Comparison of ENCODE assay signal across 8 mouse cellular contexts in genomic region chr5:32611341-32611961, GRCm38 (mm10). TPM values are rescaled to one million over a fixed set of nuclear protein-coding genes. Genes with fewer than 3 reads are reported as not detected.
DNase-seq lines count a peak whose midpoint lies in the region; ATAC-seq and TF ChIP-seq lines count a peak whose summit lies in the region.

No protein-coding gene starts in this region.

- under 1% methylated on average over 54 of the region's 54 CpGs for WGBS in kidney, adult 2 months
- 0% methylated on average over 33 of the region's 54 CpGs for WGBS in embryonic facial prominence, embryonic 14.5 days
- WGBS in hindbrain, embryonic 11.5 days, result under 1% methylated on average over 51 of the region's 54 CpGs
- under 1% methylated on average over 52 of the region's 54 CpGs for WGBS in liver, embryonic 13.5 days (ENCODE audit: insufficient replicate concordance)

- no peaks in the 10 kb centered on the region for H3K27me3 ChIP-seq in kidney, adult 2 months (replicated peaks; ENCODE audit: control insufficient read depth, insufficient read depth, low read length)
- no peaks in the 10 kb centered on the region for H3K27me3 ChIP-seq in embryonic facial prominence, embryonic 14.5 days (replicated peaks; ENCODE audit: control insufficient read depth, insufficient read depth, low read length)
- no peaks in the 10 kb centered on the region for H3K27me3 ChIP-seq in hindbrain, embryonic 11.5 days (ENCODE audit: control insufficient read depth, insufficient read depth, low read length)
- H3K27me3 ChIP-seq in liver, embryonic 13.5 days, result peaks cover 15% of the 10 kb centered on the region
- H3K27me3 ChIP-seq in myocyte (ENCODE audit: control insufficient read depth, insufficient read depth, insufficient read length), result no peaks in the 10 kb centered on the region

- H3K4me2 ChIP-seq in embryonic facial prominence, embryonic 14.5 days (ENCODE audit: low read depth, low read length), result peak overlapping the region; percentile 68
- H3K4me2 ChIP-seq in hindbrain, embryonic 11.5 days (replicated peaks; ENCODE audit: low read depth, low read length), result peak overlapping the region; percentile 65
- peak overlapping the region; percentile 96 for H3K4me2 ChIP-seq in liver, embryonic 13.5 days
- H3K4me2 ChIP-seq in myocyte (ENCODE audit: low read depth), result peak overlapping the region; percentile 60

- ATAC-seq in embryonic facial prominence, embryonic 14.5 days (ENCODE audit: low read depth), result peak; percentile 75
- ATAC-seq in hindbrain, embryonic 11.5 days (ENCODE audit: low FRiP score), result peak; percentile 82
- ATAC-seq in liver, embryonic 13.5 days (ENCODE audit: low read depth), result peak; percentile 66

- no peak for TF ChIP-seq POLR2A in kidney, adult 2 months (IDR thresholded peaks at IDR 0.05; ENCODE audit: low read depth, low read length)
- TF ChIP-seq POLR2A in myocyte (IDR thresholded peaks at IDR 0.05; ENCODE audit: insufficient read length, low read depth), result no peak

- no peak for TF ChIP-seq CTCF in kidney, adult 2 months (conservative IDR thresholded peaks at IDR 0.05; ENCODE audit: insufficient read depth, insufficient read length, low read depth, low read length)

- H3K79me2 ChIP-seq in myocyte (ENCODE audit: control insufficient read depth, insufficient read depth), result peaks cover 22% of the 10 kb centered on the region

- no peaks in the 10 kb centered on the region for H3K36me3 ChIP-seq in kidney, adult 2 months (ENCODE audit: control insufficient read depth, insufficient read depth, low read length)
- no peaks in the 10 kb centered on the region for H3K36me3 ChIP-seq in embryonic facial prominence, embryonic 14.5 days (ENCODE audit: control insufficient read depth, insufficient read depth, low read length)
- H3K36me3 ChIP-seq in hindbrain, embryonic 11.5 days (ENCODE audit: control insufficient read depth, insufficient read depth, low read length), result no peaks in the 10 kb centered on the region
- no peaks in the 10 kb centered on the region for H3K36me3 ChIP-seq in liver, embryonic 13.5 days
- no peaks in the 10 kb centered on the region for H3K36me3 ChIP-seq in myocyte (ENCODE audit: control insufficient read depth, insufficient read depth)

- peak overlapping the region; percentile 59 for H3ac ChIP-seq in myocyte (ENCODE audit: control insufficient read depth, insufficient read length)

- no peak for DNase-seq in kidney, adult 2 months
- no peak for DNase-seq in kidney, adult 8-10 months
- peak; percentile 67 for DNase-seq in MN1 (ENCODE audit: low spot score)
- DNase-seq in embryonic facial prominence, embryonic 14.5 days (ENCODE audit: low spot score), result peak; percentile 35
- DNase-seq in hindbrain, embryonic 11.5 days (ENCODE audit: low spot score), result peak; percentile 72
- peak; percentile 40 for DNase-seq in liver, embryonic 13.5 days
- no peak for DNase-seq in cerebellum, postnatal 14 days

- peak overlapping the region; percentile 100 for H3K4me3 ChIP-seq in kidney, adult 2 months (ENCODE audit: insufficient read depth, low read depth, low read length)
- peak overlapping the region; percentile 66 for H3K4me3 ChIP-seq in embryonic facial prominence, embryonic 14.5 days (ENCODE audit: low read depth, low read length)
- peak overlapping the region; percentile 89 for H3K4me3 ChIP-seq in hindbrain, embryonic 11.5 days (ENCODE audit: low read depth, low read length)
- H3K4me3 ChIP-seq in liver, embryonic 13.5 days (replicated peaks), result peak overlapping the region; percentile 84
- H3K4me3 ChIP-seq in myocyte, result peak overlapping the region; percentile 53

- peaks cover 3% of the 10 kb centered on the region; the same call in 1 of the 2 replicates for H3K4me1 ChIP-seq in kidney, adult 2 months (ENCODE audit: control insufficient read depth, insufficient read depth, low read length)
- H3K4me1 ChIP-seq in embryonic facial prominence, embryonic 14.5 days (ENCODE audit: control insufficient read depth, insufficient read depth, low read length), result 0 out of 2 replicates have a peak, but pooled peaks cover 8% of the 10 kb centered on the region
- H3K4me1 ChIP-seq in hindbrain, embryonic 11.5 days (replicated peaks; ENCODE audit: control insufficient read depth, insufficient read depth, low read length), result no peaks in the 10 kb centered on the region
- H3K4me1 ChIP-seq in liver, embryonic 13.5 days (replicated peaks), result peaks cover 16% of the 10 kb centered on the region; the same call in 1 of the 2 replicates

- H3K9me3 ChIP-seq in embryonic facial prominence, embryonic 14.5 days (ENCODE audit: control insufficient read depth, low read length), result no peaks in the 10 kb centered on the region
- no peaks in the 10 kb centered on the region for H3K9me3 ChIP-seq in hindbrain, embryonic 11.5 days (ENCODE audit: control insufficient read depth, low read length)
- no peaks in the 10 kb centered on the region for H3K9me3 ChIP-seq in liver, embryonic 13.5 days (replicated peaks)

- peak overlapping the region; percentile 85 for H3K27ac ChIP-seq in kidney, adult 2 months (ENCODE audit: insufficient read depth, low read depth, low read length)
- H3K27ac ChIP-seq in embryonic facial prominence, embryonic 14.5 days (replicated peaks; ENCODE audit: low read depth, low read length), result peak overlapping the region; percentile 89
- H3K27ac ChIP-seq in hindbrain, embryonic 11.5 days (ENCODE audit: low read depth, low read length), result peak overlapping the region; percentile 89
- H3K27ac ChIP-seq in liver, embryonic 13.5 days, result peak overlapping the region; percentile 55

- peak overlapping the region; percentile 93 for H3K9ac ChIP-seq in embryonic facial prominence, embryonic 14.5 days (ENCODE audit: low read depth, low read length)
- H3K9ac ChIP-seq in hindbrain, embryonic 11.5 days (ENCODE audit: low read depth, low read length), result peak overlapping the region; percentile 92
- H3K9ac ChIP-seq in liver, embryonic 13.5 days, result peak overlapping the region; percentile 81

TF ChIP-seq in myocyte, 11 proteins besides CTCF, POLR2A, EP300 and RAD21:
- no peak for TF ChIP-seq SRF (IDR thresholded peaks at IDR 0.05; ENCODE audit: control insufficient read depth, insufficient read length, low read depth)
- TF ChIP-seq MYOD1 (IDR thresholded peaks at IDR 0.05; ENCODE audit: control insufficient read depth in 1 of 3, insufficient read length in 2 of 3, low read depth in 2 of 3), result no peak
- no peak for TF ChIP-seq E2F4 (IDR thresholded peaks at IDR 0.05; ENCODE audit: insufficient read depth)
- TF ChIP-seq POLR2AphosphoS2 (IDR thresholded peaks at IDR 0.05; ENCODE audit: insufficient read length, low read depth), result no peak
- no peak for TF ChIP-seq TCF12 (IDR thresholded peaks at IDR 0.05; ENCODE audit: insufficient read depth, poor library complexity, severe bottlenecking)
- TF ChIP-seq USF1 (IDR thresholded peaks at IDR 0.05; ENCODE audit: low read depth), result no peak
- no peak for TF ChIP-seq REST (IDR thresholded peaks at IDR 0.05; ENCODE audit: insufficient read depth, insufficient read length)
- no peak for TF ChIP-seq MAX (IDR thresholded peaks at IDR 0.05; ENCODE audit: low read depth)
- TF ChIP-seq CEBPB (IDR thresholded peaks at IDR 0.05; ENCODE audit: insufficient read depth, poor library complexity, severe bottlenecking), result no peak
- no peak for TF ChIP-seq MYOG (IDR thresholded peaks at IDR 0.05; ENCODE audit: control insufficient read depth in 1 of 3, insufficient read depth in 1 of 3, insufficient read length in 2 of 3, low read depth in 2 of 3)
- no peak for TF ChIP-seq TCF3 (IDR thresholded peaks at IDR 0.05; ENCODE audit: insufficient read length, low read depth)

RNA-seq across cellular contexts. Expression of gene Yes1, which starts 0.5 kb away (rescaled TPM):
- 2.6 and 3.1 TPM in 2 replicates for polyA plus RNA-seq in kidney, adult 2 months (2012; rRNA removed)
- 31.5 and 32.2 TPM in 2 replicates for polyA plus RNA-seq in embryonic facial prominence, embryonic 14.5 days (2014; fragmentation: Nextera tagmentation; extraction: Ambion mirVana)
- polyA plus RNA-seq in hindbrain, embryonic 11.5 days (2014; fragmentation: Nextera tagmentation; extraction: Ambion mirVana), result 32.1 and 34.6 TPM in 2 replicates
- 5.4 and 6.8 TPM in 2 replicates for polyA plus RNA-seq in liver, embryonic 13.5 days (2015; fragmentation: Nextera tagmentation; extraction: Ambion mirVana)
- polyA plus RNA-seq in myocyte (2012; fragmentation: generic; extraction: Trizol), result 3.3 TPM

Comparison
In these comparisons a context has a peak if more than half of its experiments do, and no peak if none do; other contexts are left out.
1. DNase-seq: peak in MN1 (single experiment), embryonic facial prominence, embryonic 14.5 days (single experiment), hindbrain, embryonic 11.5 days (single experiment) and liver, embryonic 13.5 days (single experiment); none in kidney, adult 2 months (single experiment), kidney, adult 8-10 months (0 of 2) and cerebellum, postnatal 14 days (0 of 2).
2. Peak in every context shown above with its lines, with median percentiles within 50 percentile points of each other: H3K27ac ChIP-seq, H3K4me3 ChIP-seq, ATAC-seq, H3K4me2 ChIP-seq and H3K9ac ChIP-seq.